Mouse (Mus musculus) lung, postnatal 14 days (tissue): ENCODE measurements around the gene Rwdd3.

Source experiments
- DNase-seq: peaks from one replicate; pipeline ENCODE4 v3.0.0; 2021

Gene Rwdd3

GRCm38 (mm10) chr3:121158901-121159351 is 12.6 kb downstream of the Rwdd3 start:
- DNase-seq, result no peak

GRCm38 (mm10) chr3:121157546-121158330 is 13.8 kb downstream of the Rwdd3 start:
- no peak for DNase-seq

- no peak for DNase-seq
These were observed 14.9 kb downstream of the Rwdd3 start for GRCm38 (mm10) chr3:121156451-121157186.

- DNase-seq, result no peak
These were observed 15.5 kb downstream of the Rwdd3 start for GRCm38 (mm10) chr3:121156043-121156442.

GRCm38 (mm10) chr3:121133937-121134336 is 37.6 kb downstream of the Rwdd3 start:
- DNase-seq, result no peak

GRCm38 (mm10) chr3:121133039-121133438 is 38.5 kb downstream of the Rwdd3 start:
- DNase-seq, result no peak

- DNase-seq, result no peak
These were observed 44.3 kb downstream of the Rwdd3 start for GRCm38 (mm10) chr3:121127171-121127570.

GRCm38 (mm10) chr3:121126476-121126875 is 45.0 kb downstream of the Rwdd3 start:
- DNase-seq, result no peak

- no peak for DNase-seq
These were observed 50.4 kb downstream of the Rwdd3 start for GRCm38 (mm10) chr3:121121072-121121471.

GRCm38 (mm10) chr3:121116590-121116989 is 54.9 kb downstream of the Rwdd3 start:
- DNase-seq, result no peak

GRCm38 (mm10) chr3:121116067-121116466 is 55.4 kb downstream of the Rwdd3 start:
- no peak for DNase-seq

- DNase-seq, result no peak
These were observed 60.4 kb downstream of the Rwdd3 start for GRCm38 (mm10) chr3:121111068-121111467.

- DNase-seq, result no peak
These were observed 61.1 kb downstream of the Rwdd3 start for GRCm38 (mm10) chr3:121110430-121110829.

GRCm38 (mm10) chr3:121107481-121107880 is 64.0 kb downstream of the Rwdd3 start:
- no peak for DNase-seq

- no peak for DNase-seq
These were observed 66.1 kb downstream of the Rwdd3 start for GRCm38 (mm10) chr3:121105408-121105708.
